ENCODE assay signal across 8 mouse cellular contexts in the genomic region with DNA sequence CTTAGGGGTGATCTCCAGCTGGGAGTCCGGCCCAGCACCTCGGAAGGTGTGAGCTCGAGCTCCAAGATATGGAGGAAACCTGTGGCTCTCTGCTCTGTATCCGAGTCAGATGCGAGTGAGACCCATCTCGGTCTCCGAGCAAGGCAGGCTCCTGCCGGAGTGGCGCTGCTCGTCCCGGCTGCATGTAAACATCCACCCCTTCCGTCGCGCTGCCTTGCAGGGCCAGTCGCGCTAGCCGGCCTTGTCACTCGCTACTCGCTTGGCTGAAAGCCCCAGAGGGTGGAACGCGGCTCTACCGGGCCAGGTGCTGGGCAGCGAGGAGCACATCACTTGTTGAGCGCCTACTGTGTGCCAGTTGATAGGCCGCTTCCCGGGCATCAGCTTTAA. TPM values are rescaled to one million over a fixed set of nuclear protein-coding genes. Genes with fewer than 3 reads are reported as not detected.
DNase-seq lines count a peak whose midpoint lies in the region; ATAC-seq and TF ChIP-seq lines count a peak whose summit lies in the region.

No protein-coding gene starts in this region.

- peaks cover 17% of the 10 kb centered on the region for H3K36me3 ChIP-seq in limb, embryonic 14.5 days (ENCODE audit: control insufficient read depth, insufficient read depth, low read length)
- H3K36me3 ChIP-seq in midbrain, embryonic 14.5 days (ENCODE audit: control insufficient read depth, insufficient read depth, low read length) = no peaks in the 10 kb centered on the region

- under 1% methylated on average over 26 of the region's 26 CpGs for WGBS in limb, embryonic 14.5 days
- 0% methylated on average over 26 of the region's 26 CpGs for WGBS in midbrain, embryonic 14.5 days

- H3K4me1 ChIP-seq in limb, embryonic 14.5 days (ENCODE audit: control insufficient read depth, insufficient read depth, low read length) = peaks cover 21% of the 10 kb centered on the region
- peaks cover 19% of the 10 kb centered on the region; the same call in 1 of the 2 replicates for H3K4me1 ChIP-seq in midbrain, embryonic 14.5 days (ENCODE audit: control insufficient read depth, insufficient read depth, low read length)

- H3K9ac ChIP-seq in limb, embryonic 14.5 days (ENCODE audit: low read depth, low read length, severe bottlenecking) = peak overlapping the region; percentile 97
- H3K9ac ChIP-seq in midbrain, embryonic 14.5 days (replicated peaks; ENCODE audit: low read length) = peak overlapping the region; percentile 83

- peak overlapping the region; percentile 68 for H3K4me2 ChIP-seq in limb, embryonic 14.5 days (replicated peaks; ENCODE audit: low read depth, low read length, severe bottlenecking)
- peak overlapping the region; percentile 81 for H3K4me2 ChIP-seq in midbrain, embryonic 14.5 days (ENCODE audit: low read length)

- peak; percentile 84 for DNase-seq in adrenal gland, postnatal 10 days
- peak; percentile 54 for DNase-seq in embryo, embryonic 11.5 days (ENCODE audit: low read depth, low spot score)
- peak; percentile 88 to 89 for DNase-seq in heart, adult 18-20 months
- DNase-seq in kidney, adult 18-20 months = peak; percentile 88
- peak; percentile 60 for DNase-seq in limb, embryonic 14.5 days (ENCODE audit: low spot score)
- DNase-seq in midbrain, embryonic 14.5 days = peak; percentile 89
- peak; percentile 74 to 78 for DNase-seq in spleen, adult 18-20 months

- 0 out of 2 replicates have a peak, but pooled peaks have one; percentile 11 for TF ChIP-seq POLR2A in limb, embryonic 14.5 days (IDR thresholded peaks at IDR 0.05; ENCODE audit: borderline replicate concordance, extremely low read depth, insufficient read depth, insufficient read length)

- H3K27ac ChIP-seq in limb, embryonic 14.5 days (replicated peaks; ENCODE audit: low read depth, low read length) = peak overlapping the region; percentile 99
- H3K27ac ChIP-seq in midbrain, embryonic 14.5 days (replicated peaks; ENCODE audit: low read depth, low read length) = peak overlapping the region; percentile 83

- H3K9me3 ChIP-seq in limb, embryonic 14.5 days (ENCODE audit: control insufficient read depth, low read length) = no peaks in the 10 kb centered on the region
- H3K9me3 ChIP-seq in midbrain, embryonic 14.5 days (ENCODE audit: control insufficient read depth, low read length) = no peaks in the 10 kb centered on the region

- peak; percentile 24; the same call in 1 of the 2 replicates for ATAC-seq in limb, embryonic 14.5 days (ENCODE audit: low FRiP score, low read depth)
- peak; percentile 71 for ATAC-seq in midbrain, embryonic 14.5 days (ENCODE audit: low FRiP score, low TSS enrichment)
- ATAC-seq in activated CD4-positive, CD25-positive, alpha-beta regulatory T cell, adult 4 months = no peak

- no peaks in the 10 kb centered on the region for H3K27me3 ChIP-seq in limb, embryonic 14.5 days (ENCODE audit: control insufficient read depth, insufficient read depth, low read length)
- no peaks in the 10 kb centered on the region for H3K27me3 ChIP-seq in midbrain, embryonic 14.5 days (ENCODE audit: control insufficient read depth, insufficient read depth, low read length)

- H3K4me3 ChIP-seq in limb, embryonic 14.5 days (replicated peaks; ENCODE audit: low read length) = peak overlapping the region; percentile 91
- H3K4me3 ChIP-seq in midbrain, embryonic 14.5 days (replicated peaks; ENCODE audit: low read depth, low read length) = peak overlapping the region; percentile 75

RNA-seq across cellular contexts. Expression of gene Plpp3, which starts 1.0 kb away (rescaled TPM):
- 100 to 1,000 TPM; 157 to 169 TPM for total RNA-seq in adrenal gland, postnatal 10 days (2021)
- 10 to 100 TPM; 56.4 to 57.5 TPM for total RNA-seq in heart, adult 18-20 months (2021)
- polyA plus RNA-seq in limb, embryonic 14.5 days (2012; rRNA removed) = 112 and 124 TPM in 2 replicates
- polyA plus RNA-seq in limb, embryonic 14.5 days (2014; fragmentation: Nextera tagmentation; extraction: Ambion mirVana) = 117 and 130 TPM in 2 replicates
- 51.7 and 62.4 TPM in 2 replicates for polyA plus RNA-seq in midbrain, embryonic 14.5 days (2014; fragmentation: Nextera tagmentation; extraction: Ambion mirVana)
- not detected for polyA plus RNA-seq in activated CD4-positive, CD25-positive, alpha-beta regulatory T cell, adult 4 months (2017; shearing (Covaris generic))

RNA-seq across cellular contexts. Expression of gene Prkaa2, which starts 48.5 kb away (rescaled TPM):
- total RNA-seq in adrenal gland, postnatal 10 days (2021) = 10 to 100 TPM in 1 of 2 experiments, 1 to 10 TPM in 1; 7.6 to 12.7 TPM
- 10 to 100 TPM; 80.1 to 83.8 TPM for total RNA-seq in heart, adult 18-20 months (2021)
- 1.1 and 1.2 TPM in 2 replicates for polyA plus RNA-seq in limb, embryonic 14.5 days (2012; rRNA removed)
- 1.2 and 1.7 TPM in 2 replicates for polyA plus RNA-seq in limb, embryonic 14.5 days (2014; fragmentation: Nextera tagmentation; extraction: Ambion mirVana)
- polyA plus RNA-seq in midbrain, embryonic 14.5 days (2014; fragmentation: Nextera tagmentation; extraction: Ambion mirVana) = 17.8 and 19.4 TPM in 2 replicates
- under 1 TPM in 1 of 2 experiments, not detected in 1; 0.07 TPM for polyA plus RNA-seq in activated CD4-positive, CD25-positive, alpha-beta regulatory T cell, adult 4 months (2017; shearing (Covaris generic))

Comparison
In these comparisons a context has a peak if more than half of its experiments do, and no peak if none do; other contexts are left out.
1. RNA of gene Plpp3, which starts 1.0 kb away (polyA plus RNA-seq): 112 to 130 TPM in limb, embryonic 14.5 days and 51.7 to 62.4 TPM in midbrain, embryonic 14.5 days; not detected in activated CD4-positive, CD25-positive, alpha-beta regulatory T cell, adult 4 months; every median in the first group is over 10 times any median in the second.
2. Peak in every context shown above with its lines, with median percentiles within 50 percentile points of each other: DNase-seq.